Mouse (Mus musculus) liver, embryonic 14.5 days (tissue): ENCODE data around the gene Bdkrb2. TPM values are rescaled to one million over a fixed set of nuclear protein-coding genes. Genes with fewer than 3 reads are reported as not detected.

ENCODE experiments used
- ATAC-seq: fragments of 200-750 bp; cut with Nextera tagmentation; 2 replicates; pipeline ENCODE4 v1.8.0; 2017; ENCODE audit warnings: moderate number of reproducible peaks, mild to moderate bottlenecking, moderate library complexity; ENCODE audit not compliant: insufficient read depth
- DNase-seq, 3 experiments: peaks; one replicate each; pipeline ENCODE4 v3.0.0-alpha.2; 2012 to 2013; ENCODE audit warnings: low read depth in 3 of 3, low spot score in 3 of 3
- H3K27ac ChIP-seq: fragments of 300-500 bp; sonication (generic); 2 replicates; pipeline ENCODE4 v1.5.1; 2014; ENCODE audit warnings: moderate library complexity, mild to moderate bottlenecking, control low read depth, inconsistent platforms
- H3K27me3 ChIP-seq: fragments of 300-500 bp; sonication (generic); 2 replicates; pipeline ENCODE4 v1.6.1; 2014; ENCODE audit warnings: mild to moderate bottlenecking, low read length, moderate library complexity; ENCODE audit not compliant: control insufficient read depth, insufficient read depth
- H3K36me3 ChIP-seq: fragments of 300-500 bp; sonication (generic); replicated peaks from 2 replicates; pipeline ENCODE4 v1.6.1; 2014; ENCODE audit warnings: low read depth; ENCODE audit not compliant: control insufficient read depth, insufficient read depth
- H3K4me1 ChIP-seq, 2 experiments: fragments of 200-500 bp in 1 of 2; fragments of 300-500 bp in 1 of 2; sonication (generic) in 1 of 2; replicated peaks; 2 replicates each; pipeline ENCODE4 v1.6.1; 2012 to 2014; ENCODE audit warnings: antibody characterized with exemption in 1 of 2, inconsistent platforms in 1 of 2, low read length in 1 of 2; ENCODE audit not compliant: control insufficient read depth in 2 of 2, insufficient read depth in 2 of 2
- H3K4me2 ChIP-seq: fragments of 300-500 bp; sonication (generic); 2 replicates; pipeline ENCODE4 v1.6.1; 2014; ENCODE audit warnings: low read depth, mild to moderate bottlenecking, control low read depth, moderate library complexity
- H3K4me3 ChIP-seq, 2 experiments: fragments of 200-500 bp in 1 of 2; fragments of 300-500 bp in 1 of 2; sonication (generic) in 1 of 2; 2 replicates each; pipeline ENCODE4 v1.5.1; 2012 to 2014; ENCODE audit warnings: low read depth in 2 of 2, low read length in 2 of 2, mild to moderate bottlenecking in 2 of 2, control low read depth in 1 of 2, inconsistent platforms in 1 of 2, moderate library complexity in 1 of 2; ENCODE audit not compliant: insufficient read depth in 1 of 2
- H3K9ac ChIP-seq: fragments of 300-500 bp; sonication (generic); replicated peaks from 2 replicates; pipeline ENCODE4 v1.6.1; 2014; ENCODE audit warnings: mild to moderate bottlenecking, control low read depth, moderate library complexity
- H3K9me3 ChIP-seq: fragments of 300-500 bp; sonication (generic); 2 replicates; pipeline ENCODE4 v1.6.1; 2016; ENCODE audit warnings: low read length, mixed read lengths; ENCODE audit not compliant: control insufficient read depth
- CTCF ChIP-seq: IDR thresholded peaks from 2 replicates; pipeline ENCODE4 v1.5.1; 2016; ENCODE audit warnings: antibody characterized with exemption, low read depth, control low read depth
- EP300 ChIP-seq: IDR thresholded peaks from 2 replicates; pipeline ENCODE4 v1.6.1; 2016; ENCODE audit warnings: antibody characterized with exemption, low read depth
- WGBS: fragments of 180-500 bp; shearing (Covaris S2); extraction: QIAGEN DNeasy Blood & Tissue Kit; methylation state at CpG from one replicate; pipeline ENCODE4 v1.1.7; 2014; ENCODE audit not compliant: insufficient replicate concordance; 5-methylcytosine and 5-hydroxymethylcytosine counted together
- polyA plus RNA-seq, 2 experiments: library from polyadenylated mRNA; depleted of rRNA in 1 of 2; stranded (reverse) in 1 of 2; unstranded in 1 of 2; fragments of >200 nt; fragmentation: Nextera tagmentation in 1 of 2; extraction: Ambion mirVana in 1 of 2; gene quantifications; 2 replicates each; pipeline versions ENCODE4 v1.2.1 to v1.2.3; 2012 to 2014

Gene Bdkrb2
- polyA plus RNA-seq, 2 experiments: not detected

GRCm38 (mm10) chr12:105542513-105542912 lies 20.5 kb upstream of the Bdkrb2 start:
- Histone ChIP-seq H3K27me3 (no peaks in the 10 kb centered on the region), H3K4me3 (no peak overlapping the region), H3K9ac (no peak overlapping the region), H3K27ac (no peak overlapping the region), H3K9me3 (no peaks in the 10 kb centered on the region), H3K4me2 (no peak overlapping the region), H3K36me3 (no peaks in the 10 kb centered on the region), H3K4me1 (no peaks in the 10 kb centered on the region)
- TF ChIP-seq CTCF (no peak), EP300 (no peak)
- DNase-seq (no peak), ATAC-seq (no peak)
- 50% methylated on average over 3 of the region's 3 CpGs for WGBS

- no peak overlapping the region for H3K9ac ChIP-seq
- no peaks in the 10 kb centered on the region for H3K4me1 ChIP-seq
- no peaks in the 10 kb centered on the region for H3K27me3 ChIP-seq
- H3K9me3 ChIP-seq: no peaks in the 10 kb centered on the region
- ATAC-seq (no peak), DNase-seq (no peak)
- no peak overlapping the region for H3K27ac ChIP-seq
- no peak for TF ChIP-seq CTCF
- no peak for TF ChIP-seq EP300
- no peak overlapping the region for H3K4me2 ChIP-seq
- WGBS: 62% methylated on average over 8 of the region's 8 CpGs
- no peak overlapping the region for H3K4me3 ChIP-seq
- H3K36me3 ChIP-seq: no peaks in the 10 kb centered on the region
These were observed 19.9 kb upstream of the Bdkrb2 start for GRCm38 (mm10) chr12:105543176-105543575.

GRCm38 (mm10) chr12:105543751-105544150 lies 19.3 kb upstream of the Bdkrb2 start:
- ATAC-seq: no peak
- Histone ChIP-seq H3K36me3 (no peaks in the 10 kb centered on the region), H3K4me2 (no peak overlapping the region), H3K9me3 (no peaks in the 10 kb centered on the region), H3K27me3 (no peaks in the 10 kb centered on the region), H3K4me3 (no peak overlapping the region), H3K9ac (no peak overlapping the region), H3K4me1 (no peaks in the 10 kb centered on the region), H3K27ac (no peak overlapping the region)
- TF ChIP-seq EP300 (no peak), CTCF (no peak)
- 43% methylated on average over 6 of the region's 6 CpGs for WGBS
- no peak for DNase-seq

- Histone ChIP-seq H3K36me3 (no peaks in the 10 kb centered on the region), H3K4me3 (no peak overlapping the region), H3K27ac (no peak overlapping the region), H3K9ac (no peak overlapping the region), H3K4me1 (no peaks in the 10 kb centered on the region), H3K4me2 (no peak overlapping the region), H3K9me3 (no peaks in the 10 kb centered on the region), H3K27me3 (no peaks in the 10 kb centered on the region)
- no peak for TF ChIP-seq CTCF
- no peak for TF ChIP-seq EP300
- DNase-seq: no peak
- WGBS: 49% methylated on average over 7 of the region's 7 CpGs
- ATAC-seq: no peak
These were observed 18.2 kb upstream of the Bdkrb2 start for GRCm38 (mm10) chr12:105544872-105545271.

- no peak for ATAC-seq
- Histone ChIP-seq H3K27me3 (no peaks in the 10 kb centered on the region), H3K9ac (no peak overlapping the region), H3K9me3 (no peaks in the 10 kb centered on the region), H3K4me2 (no peak overlapping the region), H3K4me1 (no peaks in the 10 kb centered on the region), H3K36me3 (no peaks in the 10 kb centered on the region), H3K4me3 (no peak overlapping the region), H3K27ac (no peak overlapping the region)
- no peak for TF ChIP-seq CTCF
- no peak for TF ChIP-seq EP300
- WGBS: 47% methylated on average over 17 of the region's 17 CpGs
- no peak for DNase-seq
These were observed 17.2 kb upstream of the Bdkrb2 start for GRCm38 (mm10) chr12:105545696-105546435.
